Mouse (Mus musculus) bone marrow macrophage, adult 2 months (primary cell): ENCODE measurements at regions not wholly inside any gene's neighbourhood (a gene's known extent, or its start where the extent isn't known, plus 50 kb on each side); places are given as distances from the start of the nearest gene placed in this dataset.

ENCODE experiments used
- CTCF ChIP-seq: IDR thresholded peaks from 2 replicates; pipeline ENCODE4 v1.5.1; 2012; ENCODE audit warnings: low read depth, mild to moderate bottlenecking, low read length, moderate library complexity
- POLR2A ChIP-seq: IDR thresholded peaks from 2 replicates; pipeline ENCODE4 v1.6.1; 2012; ENCODE audit warnings: mild to moderate bottlenecking, low read depth, low read length, borderline replicate concordance

DNA sequence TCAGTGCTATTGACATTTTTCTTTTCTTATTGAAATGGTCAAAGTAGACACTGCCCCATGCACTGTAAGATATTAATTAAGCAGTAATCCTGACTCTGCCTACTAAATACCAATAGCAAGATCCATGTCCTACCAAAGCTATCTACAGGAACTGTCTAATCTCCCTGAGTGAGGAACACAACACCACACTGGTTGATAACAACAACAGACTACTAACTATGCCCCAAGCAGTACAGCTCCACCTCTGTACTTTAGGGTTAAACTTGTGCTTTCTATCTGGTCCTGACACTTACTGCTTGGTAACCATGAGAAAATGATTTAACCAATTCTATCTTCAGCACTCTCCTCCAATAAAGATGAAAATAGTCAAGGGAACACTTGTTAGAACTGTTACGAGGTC is 157.1 kb downstream of the Gsdmc2 start:
- TF ChIP-seq CTCF (no peak), POLR2A (no peak)
